Mouse (Mus musculus) testis, adult 2 months (tissue): ENCODE data around the gene Ift81. TPM values are rescaled to one million over a fixed set of nuclear protein-coding genes. Genes with fewer than 3 reads are reported as not detected.

Experiments used
- H3K27ac ChIP-seq: fragments of 200-500 bp; 2 replicates; pipeline ENCODE4 v1.5.1; 2012; ENCODE audit warnings: low read depth, low read length; ENCODE audit not compliant: control insufficient read depth, insufficient read depth
- H3K27me3 ChIP-seq: fragments of 200-500 bp; 2 replicates; pipeline ENCODE4 v1.6.1; 2012; ENCODE audit warnings: mild to moderate bottlenecking, low read length, moderate library complexity; ENCODE audit not compliant: control insufficient read depth, insufficient read depth
- H3K36me3 ChIP-seq: fragments of 200-500 bp; 2 replicates; pipeline ENCODE4 v1.6.1; 2012; ENCODE audit warnings: mild to moderate bottlenecking, low read length; ENCODE audit not compliant: control insufficient read depth, insufficient read depth
- H3K4me1 ChIP-seq: fragments of 200-500 bp; 2 replicates; pipeline ENCODE4 v1.6.1; 2012; ENCODE audit warnings: low read length; ENCODE audit not compliant: control insufficient read depth, insufficient read depth
- H3K4me3 ChIP-seq: fragments of 200-500 bp; 2 replicates; pipeline ENCODE4 v1.5.1; 2012; ENCODE audit warnings: low read depth, mild to moderate bottlenecking, low read length, moderate library complexity, mixed read lengths; ENCODE audit not compliant: control insufficient read depth
- CTCF ChIP-seq: fragments of 200-500 bp; IDR thresholded peaks from 2 replicates; pipeline ENCODE4 v1.5.1; 2012; ENCODE audit warnings: low read depth, mild to moderate bottlenecking, inconsistent platforms, low read length, moderate library complexity; ENCODE audit not compliant: control insufficient read depth, insufficient read depth, insufficient replicate concordance
- POLR2A ChIP-seq: fragments of 200-500 bp; IDR thresholded peaks from 2 replicates; pipeline ENCODE4 v1.6.1; 2012; ENCODE audit warnings: low read depth, mild to moderate bottlenecking, inconsistent platforms, low read length, moderate library complexity; ENCODE audit not compliant: control insufficient read depth
- polyA plus RNA-seq: library from polyadenylated mRNA; depleted of rRNA; stranded (reverse); fragments of >200 nt; gene quantifications from 2 replicates; pipeline ENCODE4 v1.2.3, GENCODE M21; 2012

Gene Ift81
- polyA plus RNA-seq, 1 experiment, result 30.8 TPM

DNA sequence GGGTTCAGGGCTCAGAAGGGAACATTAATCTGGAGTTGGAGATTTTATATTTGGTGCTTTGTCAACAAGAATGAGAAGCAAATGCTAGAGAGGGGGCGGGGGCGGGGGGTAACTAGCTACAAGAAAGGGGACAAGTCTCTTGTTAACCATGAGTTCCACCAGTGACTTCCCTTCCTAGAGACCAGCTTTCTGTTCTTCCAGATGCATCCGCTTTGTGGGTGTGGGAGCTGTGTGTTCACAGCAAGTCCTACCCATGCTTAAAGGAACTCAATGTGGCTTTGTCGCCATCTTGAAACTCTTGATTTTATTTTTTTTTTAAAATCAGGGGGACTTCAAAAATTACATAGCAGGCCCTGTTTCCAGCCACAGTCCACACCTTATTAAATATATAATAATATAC is 25.2 kb upstream of the Ift81 start:
- Histone ChIP-seq H3K27me3 (no peaks in the 10 kb centered on the region), H3K36me3 (no peaks in the 10 kb centered on the region), H3K27ac (no peak overlapping the region), H3K4me3 (no peak overlapping the region), H3K4me1 (peaks cover 17% of the 10 kb centered on the region)
- TF ChIP-seq POLR2A, result no peak
- TF ChIP-seq CTCF, result no peak

DNA sequence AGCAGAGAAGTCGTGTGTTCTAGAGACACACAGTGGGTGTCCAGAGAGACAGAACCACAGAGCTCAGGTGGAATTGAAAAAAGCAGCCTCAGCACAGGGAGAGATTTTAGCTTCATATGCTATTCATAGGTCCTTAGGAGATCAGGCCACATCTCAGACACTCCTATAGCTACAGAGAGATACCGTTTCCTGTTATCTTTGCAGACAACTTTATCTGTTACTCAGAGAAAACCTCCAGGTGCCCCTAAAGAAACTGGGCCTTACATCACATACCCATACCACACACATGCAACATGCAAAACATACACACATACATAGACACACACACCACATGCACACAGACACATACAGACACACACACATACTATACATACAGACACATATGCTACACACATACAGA is 24.0 kb upstream of the Ift81 start:
- no peak for TF ChIP-seq CTCF
- no peak for TF ChIP-seq POLR2A
- Histone ChIP-seq H3K36me3 (no peaks in the 10 kb centered on the region), H3K4me3 (no peak overlapping the region), H3K27me3 (no peaks in the 10 kb centered on the region), H3K27ac (no peak overlapping the region), H3K4me1 (peaks cover 11% of the 10 kb centered on the region)

- no peak for TF ChIP-seq POLR2A
- TF ChIP-seq CTCF, result no peak
- Histone ChIP-seq H3K4me1 (peaks cover 7% of the 10 kb centered on the region), H3K27ac (no peak overlapping the region), H3K36me3 (no peaks in the 10 kb centered on the region), H3K27me3 (no peaks in the 10 kb centered on the region), H3K4me3 (peak overlapping the region; percentile 53)
Observed at GRCm38 (mm10) chr5:122636958-122637357, 22.6 kb upstream of the Ift81 start.

- Histone ChIP-seq H3K27ac (no peak overlapping the region), H3K4me1 (peaks cover 7% of the 10 kb centered on the region), H3K27me3 (no peaks in the 10 kb centered on the region), H3K36me3 (no peaks in the 10 kb centered on the region), H3K4me3 (peak overlapping the region; percentile 44)
- TF ChIP-seq POLR2A, result no peak
- no peak for TF ChIP-seq CTCF
Observed at GRCm38 (mm10) chr5:122636308-122636707, 22.0 kb upstream of the Ift81 start.

- TF ChIP-seq POLR2A (no peak), CTCF (no peak)
- Histone ChIP-seq H3K27ac (no peak overlapping the region), H3K27me3 (no peaks in the 10 kb centered on the region), H3K4me1 (peaks cover 7% of the 10 kb centered on the region), H3K4me3 (peak overlapping the region; percentile 36; the same call in 1 of the 2 replicates), H3K36me3 (no peaks in the 10 kb centered on the region)
Observed at GRCm38 (mm10) chr5:122635228-122635627, 20.9 kb upstream of the Ift81 start.

GRCm38 (mm10) chr5:122627243-122627642 is 12.9 kb upstream of the Ift81 start:
- Histone ChIP-seq H3K27me3 (no peaks in the 10 kb centered on the region), H3K4me3 (no peak overlapping the region), H3K36me3 (no peaks in the 10 kb centered on the region), H3K27ac (no peak overlapping the region), H3K4me1 (peaks cover 16% of the 10 kb centered on the region)
- peak; percentile 84; the same call in 1 of the 2 replicates for TF ChIP-seq CTCF
- TF ChIP-seq POLR2A, result no peak

GRCm38 (mm10) chr5:122625565-122626252 is 11.4 kb upstream of the Ift81 start:
- TF ChIP-seq POLR2A (no peak), CTCF (no peak)
- no peaks in the 10 kb centered on the region for H3K27me3 ChIP-seq
- H3K27ac ChIP-seq, result peak overlapping the region; percentile 69
- H3K4me3 ChIP-seq, result peak overlapping the region; percentile 86
- peaks cover 16% of the 10 kb centered on the region for H3K4me1 ChIP-seq
- no peaks in the 10 kb centered on the region for H3K36me3 ChIP-seq
